29 mouse cellular contexts compared by ENCODE assay signal in genomic region chr4:135771592-135771991, GRCm38 (mm10). TPM values are rescaled to one million over a fixed set of nuclear protein-coding genes. Genes with fewer than 3 reads are reported as not detected.
DNase-seq lines count a peak whose midpoint lies in the region; ATAC-seq lines count a peak whose summit lies in the region.
"Had no signal": no experiment of that assay in that cellular context is flagged by ENCODE, and none has a peak within 500 bp of the region (broad histone marks: within the 10 kb centered on the region; RNA-seq: fewer than 3 reads in every experiment).

No protein-coding gene starts in this region.

- H3K27ac ChIP-seq in heart, embryonic 12.5 days (ENCODE audit: poor library complexity, severe bottlenecking), result peak overlapping the region; percentile 74
- peak overlapping the region; percentile 76; the same call in 1 of the 2 replicates for H3K27ac ChIP-seq in heart, embryonic 15.5 days
- H3K27ac ChIP-seq: forebrain, embryonic 10.5 days; forebrain, embryonic 13.5 days; hindbrain, embryonic 10.5 days; hindbrain, embryonic 13.5 days had no signal

- intact Hi-C loops in heart, postnatal 36 days (cut with DNase I), result no loop called here
- intact Hi-C loops in heart, postnatal 25 days (cut with DNase I), result no loop called here

- ATAC-seq in heart, embryonic 12.5 days (ENCODE audit: insufficient number of reproducible peaks, low FRiP score), result no peak
- no peak for ATAC-seq in heart, embryonic 15.5 days (replicated peaks; ENCODE audit: insufficient number of reproducible peaks, insufficient read depth, low FRiP score, low read depth)
- ATAC-seq: forebrain, embryonic 13.5 days; forebrain, embryonic 16.5 days; hindbrain, embryonic 16.5 days; inflammation-experienced regulatory T-cells, adult 6 months; intestine, embryonic 16.5 days; Patski had no signal

- H3K27me3 ChIP-seq in heart, embryonic 12.5 days (replicated peaks), result peaks cover 7% of the 10 kb centered on the region; the same call in 1 of the 2 replicates
- H3K27me3 ChIP-seq in heart, embryonic 15.5 days, result no peaks in the 10 kb centered on the region
- H3K27me3 ChIP-seq in splenic B cell, adult 2 months (ENCODE audit: control insufficient read depth, insufficient read depth, low read length, poor library complexity, severe bottlenecking), result no peaks in the 10 kb centered on the region
- H3K27me3 ChIP-seq: forebrain, embryonic 13.5 days; hindbrain, embryonic 13.5 days; Patski had no signal

- no peak overlapping the region for H3K4me2 ChIP-seq in heart, embryonic 12.5 days
- H3K4me2 ChIP-seq in heart, embryonic 15.5 days, result no peak overlapping the region
- H3K4me2 ChIP-seq: forebrain, embryonic 13.5 days; hindbrain, embryonic 13.5 days had no signal

- H3K4me1 ChIP-seq in heart, embryonic 12.5 days (replicated peaks), result peaks cover 32% of the 10 kb centered on the region
- H3K4me1 ChIP-seq in heart, embryonic 15.5 days (replicated peaks), result peaks cover 22% of the 10 kb centered on the region
- H3K4me1 ChIP-seq: forebrain, embryonic 13.5 days; hindbrain, embryonic 13.5 days had no signal

- H3K9ac ChIP-seq in heart, embryonic 12.5 days, result no peak overlapping the region
- no peak overlapping the region for H3K9ac ChIP-seq in heart, embryonic 15.5 days
- H3K9ac ChIP-seq: forebrain, embryonic 13.5 days; hindbrain, embryonic 13.5 days had no signal

- no peaks in the 10 kb centered on the region for H3K9me3 ChIP-seq in heart, embryonic 12.5 days (replicated peaks)
- no peaks in the 10 kb centered on the region for H3K9me3 ChIP-seq in heart, embryonic 15.5 days (replicated peaks)
- H3K9me3 ChIP-seq: forebrain, embryonic 10.5 days; forebrain, embryonic 13.5 days; G1E; hindbrain, embryonic 10.5 days; hindbrain, embryonic 13.5 days had no signal

- WGBS in heart, embryonic 12.5 days, result 85% methylated on average over 6 of the region's 6 CpGs
- 79% methylated on average over 6 of the region's 6 CpGs for WGBS in heart, embryonic 15.5 days

- no peak overlapping the region for H3K4me3 ChIP-seq in heart, embryonic 12.5 days
- no peak overlapping the region for H3K4me3 ChIP-seq in heart, embryonic 15.5 days
- H3K4me3 ChIP-seq: forebrain, embryonic 10.5 days; forebrain, embryonic 13.5 days; hindbrain, embryonic 10.5 days; hindbrain, embryonic 13.5 days had no signal

- no peaks in the 10 kb centered on the region for H3K36me3 ChIP-seq in heart, embryonic 12.5 days
- no peaks in the 10 kb centered on the region for H3K36me3 ChIP-seq in heart, embryonic 15.5 days
- H3K36me3 ChIP-seq in splenic B cell, adult 2 months (ENCODE audit: control insufficient read depth, insufficient read depth, low read length, poor library complexity, severe bottlenecking), result no peaks in the 10 kb centered on the region
- H3K36me3 ChIP-seq: forebrain, embryonic 10.5 days; G1E; hindbrain, embryonic 10.5 days; hindbrain, embryonic 13.5 days had no signal

- peak; percentile 85 for DNase-seq in heart, adult 11 months
- no peak for DNase-seq in heart, postnatal 4 days
- DNase-seq in heart, postnatal 36 days, result no peak
- no peak for DNase-seq in heart, postnatal 25 days (ENCODE audit: low spot score)
- DNase-seq in splenic B cell, adult 2 months (ENCODE audit: low read depth, low spot score), result peak; percentile 19
- no peak for DNase-seq in layer of hippocampus, postnatal 14 days (ENCODE audit: low spot score in 2 of 2)
- DNase-seq: adrenal gland, postnatal 10 days; adrenal gland, postnatal 36 days; cerebellum, adult 18-20 months; cerebellum, adult 9-10 months; gastrocnemius, postnatal 10 days; gastrocnemius, postnatal 36 days; kidney, adult 18-20 months; kidney, adult 9 months had no signal

RNA-seq across cellular contexts. Expression of gene Myom3, which starts 12.1 kb away (rescaled TPM):
- 1 to 10 TPM in 1 of 2 experiments, under 1 TPM in 1; 0.76 to 1.1 TPM for total RNA-seq in heart, postnatal 4 days (2021)
- polyA plus RNA-seq in heart, embryonic 12.5 days (2016; fragmentation: Nextera tagmentation; extraction: Ambion mirVana), result 0.08 and 0.17 TPM in 2 replicates
- under 1 TPM; 0.86 to 0.95 TPM for total RNA-seq in heart, postnatal 36 days (2021)
- polyA plus RNA-seq in heart, embryonic 15.5 days (2015; fragmentation: Nextera tagmentation; extraction: Ambion mirVana), result 0.20 and 0.52 TPM in 2 replicates
- under 1 TPM; 0.64 to 0.88 TPM for total RNA-seq in heart, postnatal 25 days (2021)
- 1 to 10 TPM; 1.4 to 1.5 TPM for total RNA-seq in layer of hippocampus, postnatal 14 days (2021)
- polyA plus RNA-seq: G1E; hindbrain, embryonic 10.5 days; inflammation-experienced regulatory T-cells, adult 6 months had no signal

RNA-seq across cellular contexts. Expression of gene Il22ra1, which starts 43.6 kb away (rescaled TPM):
- under 1 TPM; 0.20 to 0.24 TPM for total RNA-seq in heart, postnatal 4 days (2021)
- polyA plus RNA-seq in heart, embryonic 12.5 days (2016; fragmentation: Nextera tagmentation; extraction: Ambion mirVana), result not detected in 2 replicates
- under 1 TPM; 0.27 to 0.69 TPM for total RNA-seq in heart, postnatal 36 days (2021)
- 0.06 TPM in 2 replicates for polyA plus RNA-seq in heart, embryonic 15.5 days (2015; fragmentation: Nextera tagmentation; extraction: Ambion mirVana)
- under 1 TPM; 0.13 to 0.28 TPM for total RNA-seq in heart, postnatal 25 days (2021)
- under 1 TPM in 1 of 2 experiments, not detected in 1; 0.12 TPM for total RNA-seq in layer of hippocampus, postnatal 14 days (2021)
- total RNA-seq: gastrocnemius, adult 18-20 months; gastrocnemius, postnatal 36 days had no signal
- polyA plus RNA-seq: embryonic facial prominence, embryonic 11.5 days; forebrain, embryonic 10.5 days; forebrain, embryonic 13.5 days; forebrain, embryonic 16.5 days; G1E; heart, embryonic 16.5 days; hindbrain, embryonic 10.5 days; hindbrain, embryonic 13.5 days; hindbrain, embryonic 16.5 days; inflammation-experienced regulatory T-cells, adult 6 months; Patski had no signal

Comparison
In these comparisons a context has a peak if more than half of its experiments do, and no peak if none do; other contexts are left out.
1. DNase-seq: peak in heart, adult 11 months (single experiment) and splenic B cell, adult 2 months (single experiment); none in heart, postnatal 4 days (single experiment), heart, postnatal 36 days (0 of 2), heart, postnatal 25 days (single experiment) and layer of hippocampus, postnatal 14 days (0 of 2).